8 mouse cellular contexts compared by ENCODE assay signal in the genomic region with DNA sequence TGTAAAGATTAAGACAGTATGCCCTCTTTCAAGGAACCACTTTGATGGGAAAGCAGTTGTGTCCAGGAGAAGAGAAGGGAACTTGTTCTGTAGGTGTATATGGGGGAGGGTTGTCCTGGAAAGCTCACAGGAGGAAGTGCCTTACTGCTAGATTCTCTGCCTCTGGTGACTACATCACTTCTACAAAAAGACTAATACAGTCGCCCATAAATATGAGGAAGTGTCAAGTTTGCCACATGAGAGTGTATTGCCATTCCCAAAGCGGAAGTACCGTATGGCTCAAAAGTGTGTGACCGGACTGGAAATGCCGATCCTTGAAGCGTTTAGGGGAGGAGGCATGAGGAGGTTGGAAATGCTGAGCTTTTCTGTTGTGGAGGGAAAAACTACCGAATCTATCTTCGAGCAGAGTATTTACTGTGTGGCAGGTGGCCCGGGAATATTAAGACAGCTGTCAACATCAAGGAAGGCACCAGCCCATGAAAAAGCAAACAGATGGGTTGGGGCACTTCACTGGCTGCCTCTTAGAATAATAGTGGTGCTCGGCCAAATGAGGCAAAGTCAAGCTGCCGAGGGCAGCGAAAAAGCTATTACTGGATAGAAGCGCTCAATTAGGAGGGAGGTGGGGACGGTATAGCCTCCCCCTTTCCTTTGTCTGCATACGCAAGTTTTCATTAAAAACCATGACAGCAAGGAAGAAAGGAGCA. TPM values are rescaled to one million over a fixed set of nuclear protein-coding genes. Genes with fewer than 3 reads are reported as not detected.
DNase-seq lines count a peak whose midpoint lies in the region; ATAC-seq lines count a peak whose summit lies in the region.

No protein-coding gene starts in this region.

- H3K27me3 ChIP-seq in midbrain, embryonic 13.5 days, result peaks cover 9% of the 10 kb centered on the region

- H3K4me2 ChIP-seq in midbrain, embryonic 13.5 days (replicated peaks), result peak overlapping the region; percentile 51

- peak overlapping the region; percentile 42 for H3K27ac ChIP-seq in midbrain, embryonic 13.5 days

- WGBS in midbrain, embryonic 13.5 days, result 30% methylated on average over 15 of the region's 15 CpGs

- H3K4me1 ChIP-seq in midbrain, embryonic 13.5 days (replicated peaks), result peaks cover 24% of the 10 kb centered on the region

- peak; percentile 81 for ATAC-seq in granulocyte monocyte progenitor cell, adult 5-6 weeks (replicated peaks; ENCODE audit: poor library complexity, severe bottlenecking)
- ATAC-seq in midbrain, embryonic 13.5 days, result peak; percentile 87

- no peaks in the 10 kb centered on the region for H3K36me3 ChIP-seq in midbrain, embryonic 13.5 days

- H3K4me3 ChIP-seq in midbrain, embryonic 13.5 days (replicated peaks), result peak overlapping the region; percentile 27

- H3K9ac ChIP-seq in midbrain, embryonic 13.5 days (replicated peaks), result peak overlapping the region; percentile 32; the same call in 1 of the 2 replicates

- H3K9me3 ChIP-seq in midbrain, embryonic 13.5 days, result no peaks in the 10 kb centered on the region

- peak; percentile 67 to 77 for DNase-seq in cerebellum, postnatal 10 days
- DNase-seq in cerebellum, postnatal 36 days, result no peak
- peak; percentile 5 for DNase-seq in 416B (ENCODE audit: low read depth)
- DNase-seq in heart, postnatal 4 days, result no peak
- no peak for DNase-seq in spleen, adult 18-20 months
- DNase-seq in ovary, postnatal 10 days (ENCODE audit: low spot score), result no peak

RNA-seq across cellular contexts. Expression of a gene that starts 3.5 kb away (rescaled TPM):
- 13.9 and 23.3 TPM in 2 replicates for total RNA-seq in granulocyte monocyte progenitor cell, adult 5-6 weeks (2014; fragmentation: Nextera tagmentation)
- 17.3 and 27.0 TPM in 2 replicates for total RNA-seq in granulocyte monocyte progenitor cell, adult 5-6 weeks (2017)
- polyA plus RNA-seq in midbrain, embryonic 13.5 days (2015; fragmentation: Nextera tagmentation; extraction: Ambion mirVana), result 2.1 and 2.6 TPM in 2 replicates
- total RNA-seq in heart, postnatal 4 days (2021), result 10 to 100 TPM; 85.5 to 86.4 TPM

RNA-seq across cellular contexts. Expression of a gene that starts 35.0 kb away (rescaled TPM):
- total RNA-seq in granulocyte monocyte progenitor cell, adult 5-6 weeks (2014; fragmentation: Nextera tagmentation), result 3.4 TPM in 2 replicates
- 3.7 and 11.4 TPM in 2 replicates for total RNA-seq in granulocyte monocyte progenitor cell, adult 5-6 weeks (2017)
- 49.7 and 54.8 TPM in 2 replicates for polyA plus RNA-seq in midbrain, embryonic 13.5 days (2015; fragmentation: Nextera tagmentation; extraction: Ambion mirVana)
- total RNA-seq in heart, postnatal 4 days (2021), result 1 to 10 TPM; 6.4 to 8.8 TPM

Comparison
In these comparisons a context has a peak if more than half of its experiments do, and no peak if none do; other contexts are left out.
1. DNase-seq: peak in cerebellum, postnatal 10 days (2 of 2) and 416B (single experiment); none in cerebellum, postnatal 36 days (0 of 2), heart, postnatal 4 days (single experiment), spleen, adult 18-20 months (0 of 2) and ovary, postnatal 10 days (single experiment).